Mouse (Mus musculus) urinary bladder, postnatal 25 days (tissue): ENCODE results near the gene 0610010F05Rik.
"Not testable (repeated sequence)": the region's sequence is repeated elsewhere in the genome, so short reads cannot be mapped to it uniquely, and the experiment has no call there.

Experiments used
- DNase-seq: peaks from one replicate; pipeline ENCODE4 v3.0.0; 2022; ENCODE audit warnings: low spot score

Gene 0610010F05Rik

DNA sequence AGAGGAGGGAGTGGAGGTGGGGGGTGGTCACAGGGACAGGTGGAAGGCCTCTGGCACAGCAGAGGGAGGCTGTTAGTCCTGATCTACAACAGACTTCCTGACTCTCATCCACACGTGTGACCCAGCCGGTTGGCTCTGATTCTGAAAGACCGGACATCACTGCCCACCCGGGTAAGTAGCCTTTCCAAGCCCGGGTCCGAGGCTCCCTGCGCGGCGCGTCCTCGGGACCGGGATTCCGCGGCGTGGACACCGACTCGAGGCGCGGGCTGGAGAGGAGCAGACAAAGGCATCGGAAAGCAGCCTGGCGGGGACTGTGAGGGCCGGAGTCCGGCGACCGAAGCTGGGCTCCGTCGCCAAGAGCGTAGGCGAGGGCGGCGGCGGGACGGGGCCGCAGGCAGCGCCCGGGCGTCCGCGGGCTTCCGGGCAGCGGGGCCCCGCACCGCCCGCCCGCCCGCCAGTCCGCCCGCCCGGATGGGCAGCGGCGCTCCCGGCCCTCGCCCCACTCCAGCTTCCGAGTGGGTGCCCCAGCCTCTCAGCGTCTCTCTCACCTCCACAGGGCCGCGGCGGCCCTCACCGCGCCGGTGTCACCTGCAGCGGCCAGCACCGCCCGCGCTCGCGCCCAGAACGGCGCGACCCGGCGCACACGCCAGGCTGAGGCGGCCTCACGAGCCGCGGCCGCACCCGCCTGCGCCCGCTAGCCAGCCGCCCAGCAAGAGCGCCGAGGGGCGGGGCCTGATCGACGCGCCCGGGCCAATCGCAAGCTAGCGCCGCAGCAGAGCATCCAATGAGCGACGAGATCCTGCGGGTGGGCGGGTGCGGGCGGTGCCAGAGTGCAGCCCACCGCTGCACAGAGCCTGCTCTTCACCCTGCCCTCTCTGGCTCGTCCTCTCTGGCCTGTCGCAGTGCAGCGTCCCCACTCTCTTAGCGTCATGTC lies at the start of gene 0610010F05Rik:
TSS of gene 0610010F05Rik (minus strand) at position 695 of the 934 bp plus-strand sequence.
- DNase-seq = peak; percentile 65

DNA sequence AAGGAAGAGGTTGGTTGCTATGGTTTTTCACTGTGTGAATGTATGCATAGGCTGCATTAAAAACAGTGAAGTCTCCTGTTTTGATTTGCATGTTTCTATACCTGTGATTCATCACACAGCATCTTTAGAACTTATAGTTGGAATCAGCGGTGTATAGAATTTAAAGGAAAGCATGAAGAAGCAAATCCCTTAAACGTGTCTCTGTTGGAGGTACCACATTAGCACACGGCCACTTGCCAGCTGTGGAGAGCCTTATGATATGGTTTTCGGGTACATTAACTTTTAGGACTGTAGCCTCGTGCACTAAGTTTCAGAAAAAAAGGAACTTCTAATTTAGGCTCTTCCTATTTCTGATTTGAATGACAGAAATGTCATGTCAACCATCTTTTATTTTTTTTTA lies 49.1 kb upstream of the 0610010F05Rik start:
- no peak for DNase-seq

DNA sequence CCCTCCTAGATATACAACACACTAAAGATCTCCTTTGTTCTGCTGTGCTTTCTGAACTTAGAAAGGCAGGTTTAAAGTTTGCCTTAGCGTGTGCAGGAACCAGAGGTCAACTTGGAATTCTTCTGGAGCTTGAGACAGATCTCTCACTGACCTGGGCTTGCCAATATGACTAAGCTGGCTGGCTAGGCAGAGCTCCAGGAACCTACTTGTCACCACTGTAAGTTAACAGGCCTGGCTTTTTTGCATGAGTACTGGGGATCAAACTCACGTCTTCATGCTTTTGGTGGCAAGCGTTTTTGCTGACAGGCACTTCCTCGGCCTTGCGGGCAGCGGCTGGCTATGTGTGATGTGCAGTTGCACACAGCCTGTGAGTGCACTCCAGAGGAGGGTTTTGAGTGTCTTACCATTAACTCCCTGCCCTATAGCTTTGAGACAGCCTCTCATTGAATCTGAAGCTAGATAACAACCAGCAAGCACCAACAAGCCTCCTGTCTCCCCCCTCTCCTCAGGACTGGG lies 47.1 kb upstream of the 0610010F05Rik start:
- DNase-seq = no peak

DNA sequence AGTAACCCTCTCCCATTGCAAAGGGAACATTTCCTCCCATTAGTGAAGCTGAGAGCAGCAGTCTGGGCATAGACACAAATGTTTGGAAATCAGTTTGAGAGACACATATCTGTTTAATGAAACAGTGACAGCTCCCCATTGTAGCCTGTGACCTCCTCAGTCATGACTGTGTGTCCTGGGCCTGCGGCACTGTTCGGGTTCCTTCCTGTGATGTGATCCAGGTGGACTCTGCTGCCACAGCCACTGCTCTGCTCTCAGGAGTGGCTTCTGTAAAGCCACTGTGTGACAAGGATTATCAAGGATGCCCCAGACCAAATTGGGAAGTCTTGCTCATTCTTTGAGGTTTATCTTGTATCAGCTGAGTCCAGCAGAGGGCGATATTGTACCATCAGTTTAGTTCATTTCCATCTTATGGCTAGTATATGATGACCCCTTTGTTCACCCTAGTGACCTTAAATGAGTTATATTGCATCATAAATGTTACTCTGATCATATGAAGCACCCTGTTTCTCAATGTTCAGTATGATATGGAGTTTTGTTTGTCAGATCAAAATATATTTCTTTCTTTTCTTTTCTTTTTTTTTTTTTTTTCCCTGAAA lies 45.7 kb upstream of the 0610010F05Rik start:
- peak; percentile 56 for DNase-seq

DNA sequence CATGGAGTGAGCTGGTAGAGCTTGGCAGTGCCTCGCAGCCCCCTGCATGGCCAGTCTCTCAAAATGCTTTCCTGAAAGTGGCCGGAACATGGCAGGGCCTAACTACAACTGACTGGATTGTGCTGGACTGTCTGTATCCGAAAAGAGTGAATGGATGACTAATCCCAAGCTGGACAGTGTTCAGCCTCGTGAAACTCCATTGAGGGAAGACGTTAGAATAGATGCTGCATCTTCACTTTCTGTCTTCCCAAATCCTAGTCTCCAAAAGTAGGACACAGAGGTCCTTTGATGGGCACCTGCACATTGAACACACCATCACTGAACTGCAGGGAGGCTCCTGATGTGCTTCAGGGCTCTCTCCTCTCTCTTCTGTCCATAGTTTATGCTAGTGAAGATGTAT lies 42.7 kb upstream of the 0610010F05Rik start:
- DNase-seq = no peak

DNA sequence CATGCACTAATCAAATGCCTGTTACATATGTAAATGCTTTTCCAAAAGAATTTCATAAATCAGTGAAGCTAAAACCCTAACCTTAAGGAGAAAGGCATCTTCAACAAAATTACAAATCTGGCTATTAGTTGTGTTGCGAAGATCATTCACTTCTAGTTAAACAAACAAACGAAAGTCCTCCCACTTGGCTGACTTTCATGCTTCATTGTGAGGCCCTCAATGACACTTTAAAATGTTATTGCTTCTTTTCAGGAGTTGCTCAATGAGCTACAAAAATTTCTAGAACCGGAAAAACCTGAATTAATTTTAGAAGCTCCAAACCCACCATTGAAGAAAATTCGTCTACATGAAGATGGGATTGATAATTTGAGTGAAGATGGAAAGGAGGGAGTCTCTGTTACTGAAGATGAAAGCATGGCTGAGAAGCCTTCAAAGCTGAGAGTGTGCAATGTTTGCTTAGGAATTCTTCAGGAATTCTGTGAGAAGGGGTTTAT lies 38.9 kb upstream of the 0610010F05Rik start:
- DNase-seq = no peak

DNA sequence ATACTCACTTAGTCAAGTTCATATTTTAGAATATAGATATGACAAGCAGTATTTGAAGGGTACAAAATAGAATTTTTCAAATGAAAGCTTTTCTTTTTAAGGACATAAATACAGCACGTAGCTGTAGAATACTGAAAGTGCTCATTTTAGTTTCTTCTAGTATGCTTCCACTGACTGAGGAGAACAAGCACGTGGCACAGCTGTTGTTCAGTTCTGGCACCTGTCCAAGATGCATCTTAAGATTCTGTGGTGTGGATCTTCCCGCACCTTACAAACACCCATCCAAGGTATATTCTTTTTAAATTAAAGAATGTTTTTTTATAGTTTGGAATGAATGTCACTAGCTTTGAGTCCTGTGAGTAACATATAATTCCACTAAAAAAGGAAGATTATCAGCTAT lies 33.7 kb upstream of the 0610010F05Rik start:
- no peak for DNase-seq

DNA sequence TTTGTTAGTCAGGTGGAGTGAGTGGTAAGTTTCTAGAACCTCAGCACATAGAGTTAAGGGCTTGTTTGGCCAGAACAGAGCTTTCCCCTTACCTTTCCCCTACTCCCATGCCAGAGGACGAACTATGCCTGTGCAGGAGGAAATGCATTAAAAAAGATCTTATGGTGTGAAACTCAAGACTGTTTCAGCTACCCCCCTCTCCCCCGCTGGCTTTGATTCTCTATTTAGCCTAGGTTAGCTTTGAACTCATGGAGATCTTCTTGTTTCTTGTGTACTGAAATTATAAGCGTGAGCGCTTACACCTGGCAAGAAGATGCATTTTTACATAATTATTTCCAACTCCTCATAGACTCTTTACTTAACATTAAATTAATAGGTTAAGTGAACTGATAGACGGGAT lies 33.1 kb upstream of the 0610010F05Rik start:
- DNase-seq = no peak

DNA sequence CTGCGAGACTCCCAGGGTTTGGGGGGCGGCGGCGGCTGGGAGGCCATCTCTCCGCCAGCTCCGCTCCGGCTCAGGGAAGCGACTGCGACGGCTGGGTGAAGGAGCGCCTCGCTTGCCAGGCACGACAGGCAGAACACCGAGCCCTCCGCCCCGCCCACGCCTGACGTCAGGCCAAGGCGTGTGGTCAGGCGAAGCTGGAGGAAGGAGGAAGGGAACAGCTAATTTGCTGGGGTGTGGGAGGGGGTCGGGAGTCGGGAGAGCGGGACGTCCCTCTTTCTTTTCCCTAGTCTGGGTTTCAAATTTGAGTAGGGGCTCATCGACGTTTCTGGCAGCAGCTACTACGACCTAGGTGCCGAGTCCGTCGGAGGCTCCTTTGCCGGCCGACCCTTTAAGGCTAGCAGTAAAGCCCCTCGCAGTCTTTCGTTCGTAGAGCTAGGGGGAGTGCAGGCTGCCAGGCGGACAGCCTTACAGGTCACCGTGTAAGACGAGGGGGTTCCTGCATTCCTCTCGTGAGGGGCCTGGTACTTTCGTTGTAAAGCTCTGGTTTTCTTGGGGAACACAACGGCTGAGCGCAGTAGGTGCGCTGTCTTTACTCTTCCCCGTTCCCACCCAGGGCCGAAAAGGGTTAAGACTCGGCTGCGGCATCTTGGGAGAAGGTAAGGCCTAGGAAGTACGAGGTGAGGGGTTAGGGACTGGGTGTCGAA lies 32.5 kb upstream of the 0610010F05Rik start, which contains the start of gene Pex13:
TSS of gene Pex13 (minus strand) at position 162 of the 704 bp plus-strand sequence.
- peak; percentile 86 for DNase-seq

DNA sequence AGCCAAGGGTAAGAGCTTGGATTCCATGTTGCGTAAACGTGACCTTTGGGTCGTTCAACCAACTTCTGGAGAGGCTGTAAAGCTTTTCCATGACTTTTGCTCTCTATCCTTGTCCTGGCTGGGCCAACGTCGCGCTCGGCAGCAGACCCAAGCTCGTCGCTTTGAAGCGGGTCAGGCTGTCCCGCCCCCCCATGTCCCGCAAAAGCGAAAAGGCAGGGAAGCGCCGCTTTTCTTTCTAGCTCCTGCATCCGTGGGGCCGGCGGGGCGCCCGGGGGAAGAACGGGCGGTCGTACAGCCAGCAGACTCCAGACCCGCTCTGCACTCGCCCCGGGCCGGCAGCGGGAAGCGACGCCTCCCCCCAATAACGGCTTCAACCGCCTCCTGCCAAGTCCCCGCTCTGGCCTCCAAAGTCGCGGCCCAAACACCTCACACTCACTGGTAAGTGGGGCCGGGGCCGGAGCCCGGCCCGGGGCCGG lies 31.9 kb upstream of the 0610010F05Rik start, which contains the start of gene Pus10:
TSS of gene Pus10 (plus strand) at position 364 of the 476 bp plus-strand sequence.
- DNase-seq = no peak

DNA sequence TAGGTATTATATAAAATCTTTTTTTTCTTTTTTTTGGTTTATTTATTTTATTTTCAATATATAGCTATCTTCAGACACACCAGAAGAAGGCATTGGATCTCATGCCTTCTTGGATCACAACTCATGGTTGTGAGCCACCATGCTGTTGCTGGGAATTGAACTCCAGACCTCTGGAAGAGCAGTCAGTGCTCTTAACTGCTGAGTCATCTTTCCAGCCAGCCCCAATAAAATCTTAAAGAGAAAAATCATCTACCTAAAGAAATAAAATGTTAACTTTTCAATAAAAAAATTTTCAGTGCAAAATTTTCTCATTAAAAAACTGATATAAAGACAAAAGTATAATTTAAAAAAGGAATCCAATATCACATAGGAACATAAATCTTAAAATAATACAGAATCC lies 30.8 kb upstream of the 0610010F05Rik start:
- DNase-seq = no peak

DNA sequence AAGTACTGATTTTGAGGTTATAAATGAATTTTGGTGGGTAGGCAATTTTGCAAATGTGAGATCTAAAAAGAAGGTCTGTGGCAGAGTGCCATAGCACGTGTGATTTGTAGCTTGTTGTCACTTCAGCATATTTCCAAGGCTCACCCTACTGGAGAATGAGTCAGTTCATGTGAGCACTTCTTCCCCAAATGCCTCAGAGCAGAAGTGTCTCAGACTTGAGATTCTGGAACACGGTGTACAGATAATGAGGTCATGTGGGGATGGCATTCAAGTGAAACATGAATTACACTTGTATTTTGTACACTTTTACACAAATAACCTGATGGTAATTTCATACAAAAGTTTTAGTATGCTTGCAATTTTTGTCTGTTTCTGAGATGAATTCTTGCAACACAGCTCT lies 24.4 kb upstream of the 0610010F05Rik start:
- DNase-seq = no peak

DNA sequence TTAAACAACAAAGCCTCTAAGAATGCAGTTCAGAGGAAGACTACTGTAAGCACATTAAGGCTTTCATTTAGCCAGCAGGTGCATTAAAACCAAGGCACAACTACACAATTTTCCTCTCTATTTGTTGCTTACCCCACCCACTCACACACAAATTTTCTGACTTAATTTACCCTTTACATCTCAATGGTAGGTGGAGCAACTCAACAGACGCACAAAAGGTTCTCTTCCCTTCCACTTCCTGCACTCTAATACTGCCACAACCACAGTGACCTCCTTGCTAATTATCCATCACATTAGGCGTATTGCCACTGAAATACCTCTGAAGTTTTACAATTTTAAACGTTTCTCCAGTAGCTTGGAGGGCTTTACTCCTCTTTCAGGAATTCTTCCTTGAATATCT lies 20.2 kb upstream of the 0610010F05Rik start:
- DNase-seq = no peak

DNA sequence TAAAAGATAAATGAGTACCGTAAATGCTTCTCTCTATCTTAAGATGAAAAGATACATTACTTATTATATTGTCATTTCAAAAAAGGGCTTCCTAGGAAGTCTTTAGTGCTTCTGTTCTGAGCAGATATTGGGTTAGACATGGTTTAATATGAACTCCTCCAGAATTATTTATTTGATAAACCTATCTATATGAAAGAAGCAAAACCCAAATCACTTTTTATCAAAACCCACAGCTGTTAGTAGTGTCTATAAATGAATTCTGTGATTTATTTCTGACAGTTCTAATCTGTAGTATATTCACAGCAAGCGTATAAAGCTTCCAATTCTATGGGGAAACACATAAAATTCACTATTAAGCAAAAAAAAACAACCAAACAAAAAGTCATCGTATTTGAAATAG lies 14.4 kb upstream of the 0610010F05Rik start:
- DNase-seq = no peak

DNA sequence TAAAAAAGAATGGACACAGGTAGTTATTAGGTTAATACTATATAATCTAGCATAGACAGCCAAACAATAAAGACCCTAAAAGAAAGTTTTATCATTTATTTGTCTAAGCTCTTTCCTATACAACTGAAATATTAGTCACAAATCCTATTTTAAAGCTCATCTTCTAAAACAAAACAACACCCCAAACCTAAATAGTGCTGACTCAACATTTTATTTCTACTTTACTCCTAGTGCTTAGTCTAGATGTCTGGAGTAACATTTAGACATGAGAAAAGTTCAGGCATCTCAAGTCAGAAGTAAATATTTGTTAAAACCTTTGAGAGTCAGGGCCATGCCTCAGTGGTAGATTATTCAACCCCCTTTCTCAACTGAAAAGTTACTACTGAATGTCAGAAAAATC lies 14.0 kb upstream of the 0610010F05Rik start:
- no peak for DNase-seq

DNA sequence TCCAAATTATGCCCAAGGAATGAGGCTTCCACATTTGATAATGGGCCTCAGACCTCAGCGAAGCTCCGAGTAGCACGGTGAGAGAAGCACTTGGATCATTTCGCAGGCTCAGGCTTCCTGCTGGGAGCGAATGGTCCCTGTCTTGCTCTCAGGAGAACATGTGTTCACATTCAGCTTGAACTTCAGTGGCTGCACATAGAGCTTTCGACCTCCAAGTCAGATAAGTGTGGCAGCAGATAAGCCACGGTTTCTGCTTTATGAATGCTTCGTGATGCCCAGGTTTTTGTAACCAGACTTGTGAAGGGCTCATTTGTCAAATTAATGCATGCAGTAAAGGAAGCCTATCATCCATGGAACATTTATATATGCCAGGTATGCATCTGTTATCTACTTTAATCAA lies 1.1 kb upstream of the 0610010F05Rik start:
- no peak for DNase-seq

DNA sequence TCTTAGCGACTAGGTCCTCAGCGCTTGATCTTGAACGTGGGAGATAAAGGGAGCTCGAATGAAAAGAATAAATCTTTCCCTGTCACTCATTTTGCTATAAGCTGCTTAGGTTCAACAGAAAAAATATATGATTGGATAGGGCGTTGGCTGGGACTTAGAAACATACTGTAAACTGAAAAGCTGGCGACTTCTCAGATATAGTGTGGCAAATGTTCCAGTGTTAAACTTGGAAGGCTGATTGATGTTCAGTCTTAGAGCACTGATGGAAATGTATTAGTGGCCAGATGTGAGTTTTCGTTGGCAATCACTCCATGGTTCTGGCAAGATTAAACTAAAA lies 408 bp upstream of the 0610010F05Rik start:
- DNase-seq = no peak

DNA sequence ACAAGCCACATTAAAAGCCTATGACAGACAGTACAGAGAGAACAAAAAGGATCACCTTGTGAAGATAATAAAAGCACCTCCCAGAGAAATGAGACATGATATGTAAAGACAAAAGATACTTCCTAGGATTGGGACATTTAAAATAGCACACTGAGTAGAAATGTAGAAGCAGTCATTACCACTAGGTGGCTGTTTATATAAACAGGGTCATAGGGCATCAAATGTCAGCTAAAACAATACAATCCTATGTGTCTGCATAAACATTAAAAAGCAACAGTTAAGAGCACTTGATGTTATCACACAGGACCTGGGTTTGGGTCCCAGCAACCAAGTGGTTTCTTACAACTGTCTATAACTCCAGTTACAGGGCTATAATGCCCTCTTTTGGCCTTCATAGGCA lies 2.8 kb downstream of the 0610010F05Rik start:
- no peak for DNase-seq

DNA sequence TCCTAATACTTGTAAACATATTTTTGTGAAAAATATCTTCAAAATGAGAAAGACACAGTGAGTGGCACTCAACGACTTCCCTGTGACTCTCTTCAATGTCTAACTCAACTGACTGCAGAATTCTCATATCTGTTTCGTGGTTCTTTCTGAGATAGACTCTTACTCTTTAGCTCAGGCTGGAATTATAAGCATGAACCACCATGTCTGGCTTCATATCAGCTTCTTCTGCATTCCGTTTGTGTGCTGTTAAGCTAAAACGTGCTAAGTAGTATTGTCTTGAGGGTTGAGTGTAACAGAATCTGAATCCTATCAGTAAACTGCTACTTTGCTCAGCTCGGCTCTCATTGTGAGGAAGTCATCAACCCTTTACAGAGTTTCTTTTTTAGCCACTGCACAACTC lies 14.4 kb downstream of the 0610010F05Rik start:
- DNase-seq = no peak

DNA sequence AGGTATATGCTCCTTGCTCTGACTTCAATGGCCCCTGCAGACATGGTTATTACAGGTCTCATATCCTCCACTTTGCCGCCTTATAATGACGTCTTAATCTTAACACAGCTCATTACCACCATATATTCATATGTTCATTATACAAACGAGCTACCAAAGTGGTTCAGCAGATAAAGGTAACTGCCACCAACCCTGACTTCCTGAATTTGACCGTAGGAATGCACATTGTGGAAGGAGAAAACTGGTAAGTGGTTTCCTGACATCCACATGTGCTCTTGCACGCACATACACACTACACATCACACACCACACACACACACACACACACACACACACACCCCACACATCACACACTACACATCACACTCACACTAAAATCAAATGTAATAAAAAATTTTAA lies 18.9 kb downstream of the 0610010F05Rik start:
- DNase-seq = no peak

DNA sequence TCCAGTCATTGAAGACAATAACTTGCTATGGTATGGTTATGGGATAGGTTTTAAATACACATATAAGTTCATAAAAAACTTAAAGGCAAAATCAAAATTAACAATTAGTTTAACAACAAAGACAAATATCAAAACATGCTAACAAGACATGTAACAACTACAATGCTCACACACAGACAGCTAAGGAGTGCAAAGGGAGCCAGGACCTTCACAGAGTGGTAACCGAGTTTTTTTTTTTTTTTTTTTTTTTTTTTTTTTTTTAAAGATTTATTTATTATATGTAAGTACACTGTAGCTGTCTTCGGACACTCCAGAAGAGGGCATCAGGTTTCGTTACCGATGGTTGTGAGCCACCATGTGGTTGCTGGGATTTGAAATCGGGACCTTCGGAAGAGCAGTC lies 26.1 kb downstream of the 0610010F05Rik start:
- DNase-seq = not testable (repeated sequence)

DNA sequence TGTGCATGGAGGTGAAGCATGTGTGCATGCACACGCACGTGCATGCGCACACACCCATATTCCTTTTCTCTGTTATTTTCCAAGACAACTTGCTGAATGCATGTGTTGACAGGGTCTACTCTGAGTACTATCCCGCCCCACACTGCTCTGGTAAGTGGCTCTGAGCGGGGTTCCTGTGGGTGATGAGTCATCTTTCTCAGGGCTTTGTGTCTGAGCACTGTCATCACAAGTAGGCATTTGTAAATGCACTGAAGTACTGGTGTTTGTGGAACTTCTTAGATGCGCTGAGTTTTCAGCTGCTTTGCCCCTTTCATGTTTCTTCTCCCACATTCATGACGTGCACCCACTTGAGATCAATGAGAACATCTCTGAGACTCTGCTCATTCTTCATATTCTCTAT lies 63.3 kb downstream of the 0610010F05Rik start:
- no peak for DNase-seq
